In genomic region chr4:133407114-133407787, GRCm38 (mm10) we compare ENCODE assay signal across 7 mouse cellular contexts. TPM values are rescaled to one million over a fixed set of nuclear protein-coding genes. Genes with fewer than 3 reads are reported as not detected.
A peak's percentile ranks its signal among the peaks of the same experiment; 100 is the strongest.
DNase-seq lines count a peak whose midpoint lies in the region; ATAC-seq and TF ChIP-seq lines count a peak whose summit lies in the region.

No protein-coding gene starts in this region.

- H3K4me1 ChIP-seq in forebrain, embryonic 16.5 days (replicated peaks; ENCODE audit: control insufficient read depth, insufficient read depth, low read length), result peaks cover 16% of the 10 kb centered on the region
- H3K4me1 ChIP-seq in kidney, embryonic 15.5 days, result peaks cover 35% of the 10 kb centered on the region
- H3K4me1 ChIP-seq in small intestine, adult 2 months (ENCODE audit: control insufficient read depth, insufficient read depth, insufficient read length, low read length), result peaks cover 7% of the 10 kb centered on the region; the same call in 1 of the 2 replicates

- TF ChIP-seq POLR2A in small intestine, adult 2 months (IDR thresholded peaks at IDR 0.05; ENCODE audit: low read depth, low read length), result no peak

- H3K27ac ChIP-seq in forebrain, embryonic 16.5 days (ENCODE audit: low read length), result peak overlapping the region; percentile 27
- H3K27ac ChIP-seq in kidney, embryonic 15.5 days, result peak overlapping the region; percentile 57
- H3K27ac ChIP-seq in small intestine, adult 2 months (ENCODE audit: insufficient read depth, low read depth, low read length), result peak overlapping the region; percentile 16; the same call in 1 of the 2 replicates

- TF ChIP-seq CTCF in small intestine, adult 2 months (IDR thresholded peaks at IDR 0.05; ENCODE audit: extremely low read depth, insufficient read length, insufficient replicate concordance, low read depth, low read length), result no peak

- H3K9me3 ChIP-seq in forebrain, embryonic 16.5 days (ENCODE audit: control insufficient read depth, low read length), result no peaks in the 10 kb centered on the region
- H3K9me3 ChIP-seq in kidney, embryonic 15.5 days (replicated peaks), result no peaks in the 10 kb centered on the region

- 70% methylated on average over 6 of the region's 6 CpGs for WGBS in forebrain, embryonic 16.5 days
- WGBS in kidney, embryonic 15.5 days, result 66% methylated on average over 6 of the region's 6 CpGs
- 52% methylated on average over 6 of the region's 6 CpGs for WGBS in small intestine, adult 2 months

- H3K9ac ChIP-seq in forebrain, embryonic 16.5 days (replicated peaks; ENCODE audit: low read depth, low read length), result no peak overlapping the region
- H3K9ac ChIP-seq in kidney, embryonic 15.5 days, result no peak overlapping the region

- no peaks in the 10 kb centered on the region for H3K27me3 ChIP-seq in forebrain, embryonic 16.5 days (replicated peaks; ENCODE audit: control insufficient read depth, insufficient read depth, low read length)
- H3K27me3 ChIP-seq in kidney, embryonic 15.5 days, result no peaks in the 10 kb centered on the region
- H3K27me3 ChIP-seq in small intestine, adult 2 months (ENCODE audit: control insufficient read depth, insufficient read depth, low read length), result no peaks in the 10 kb centered on the region

- no peak overlapping the region for H3K4me3 ChIP-seq in forebrain, embryonic 16.5 days (replicated peaks; ENCODE audit: low read length)
- H3K4me3 ChIP-seq in kidney, embryonic 15.5 days (replicated peaks), result no peak overlapping the region
- H3K4me3 ChIP-seq in small intestine, adult 2 months (ENCODE audit: low read depth, low read length), result no peak overlapping the region

- ATAC-seq in forebrain, embryonic 16.5 days, result peak; percentile 64; the same call in 1 of the 2 replicates
- ATAC-seq in kidney, embryonic 15.5 days (replicated peaks; ENCODE audit: low FRiP score), result no peak

- H3K36me3 ChIP-seq in forebrain, embryonic 16.5 days (ENCODE audit: control insufficient read depth, insufficient read depth), result no peaks in the 10 kb centered on the region
- H3K36me3 ChIP-seq in kidney, embryonic 15.5 days, result peaks cover 6% of the 10 kb centered on the region
- H3K36me3 ChIP-seq in small intestine, adult 2 months (ENCODE audit: control insufficient read depth, insufficient read depth, low read length), result peaks cover 17% of the 10 kb centered on the region

- intact Hi-C loops in left cerebral cortex, postnatal 25 days (cut with DNase I), result no loop called here

- no peak overlapping the region for H3K4me2 ChIP-seq in forebrain, embryonic 16.5 days (ENCODE audit: low read length)
- no peak overlapping the region for H3K4me2 ChIP-seq in kidney, embryonic 15.5 days

- DNase-seq in right cerebral cortex, postnatal 4 days, result peak; percentile 28
- no peak for DNase-seq in right cerebral cortex, postnatal 25 days
- DNase-seq in urinary bladder, postnatal 36 days (ENCODE audit: low spot score in 2 of 2), result no peak
- DNase-seq in left cerebral cortex, postnatal 25 days (ENCODE audit: low spot score in 2 of 2), result no peak

RNA-seq across cellular contexts. Expression of gene Slc9a1, which starts 37.7 kb away (rescaled TPM):
- 8.1 and 10.7 TPM in 2 replicates for polyA plus RNA-seq in forebrain, embryonic 16.5 days (2015; fragmentation: Nextera tagmentation; extraction: Ambion mirVana)
- 7.5 and 8.3 TPM in 2 replicates for polyA plus RNA-seq in kidney, embryonic 15.5 days (2015; fragmentation: Nextera tagmentation; extraction: Ambion mirVana)
- polyA plus RNA-seq in small intestine, adult 2 months (2012; rRNA removed), result 35.4 and 46.3 TPM in 2 replicates
- 10 to 100 TPM; 46.0 to 51.9 TPM for total RNA-seq in left cerebral cortex, postnatal 25 days (2021)

RNA-seq across cellular contexts. Expression of gene Wdtc1, which starts 54.0 kb away (rescaled TPM):
- 16.2 and 19.3 TPM in 2 replicates for polyA plus RNA-seq in forebrain, embryonic 16.5 days (2015; fragmentation: Nextera tagmentation; extraction: Ambion mirVana)
- polyA plus RNA-seq in kidney, embryonic 15.5 days (2015; fragmentation: Nextera tagmentation; extraction: Ambion mirVana), result 12.0 and 13.1 TPM in 2 replicates
- polyA plus RNA-seq in small intestine, adult 2 months (2012; rRNA removed), result 49.3 and 90.5 TPM in 2 replicates
- 10 to 100 TPM; 58.0 to 59.7 TPM for total RNA-seq in left cerebral cortex, postnatal 25 days (2021)
